Mouse (Mus musculus) embryo, embryonic 11.5 days (tissue): ENCODE measurements around the gene Phlpp1.

Experiments used
- DNase-seq: peaks from one replicate; pipeline ENCODE4 v3.0.0-alpha.2; 2012; ENCODE audit warnings: low read depth, low spot score

The Phlpp1 gene

DNA sequence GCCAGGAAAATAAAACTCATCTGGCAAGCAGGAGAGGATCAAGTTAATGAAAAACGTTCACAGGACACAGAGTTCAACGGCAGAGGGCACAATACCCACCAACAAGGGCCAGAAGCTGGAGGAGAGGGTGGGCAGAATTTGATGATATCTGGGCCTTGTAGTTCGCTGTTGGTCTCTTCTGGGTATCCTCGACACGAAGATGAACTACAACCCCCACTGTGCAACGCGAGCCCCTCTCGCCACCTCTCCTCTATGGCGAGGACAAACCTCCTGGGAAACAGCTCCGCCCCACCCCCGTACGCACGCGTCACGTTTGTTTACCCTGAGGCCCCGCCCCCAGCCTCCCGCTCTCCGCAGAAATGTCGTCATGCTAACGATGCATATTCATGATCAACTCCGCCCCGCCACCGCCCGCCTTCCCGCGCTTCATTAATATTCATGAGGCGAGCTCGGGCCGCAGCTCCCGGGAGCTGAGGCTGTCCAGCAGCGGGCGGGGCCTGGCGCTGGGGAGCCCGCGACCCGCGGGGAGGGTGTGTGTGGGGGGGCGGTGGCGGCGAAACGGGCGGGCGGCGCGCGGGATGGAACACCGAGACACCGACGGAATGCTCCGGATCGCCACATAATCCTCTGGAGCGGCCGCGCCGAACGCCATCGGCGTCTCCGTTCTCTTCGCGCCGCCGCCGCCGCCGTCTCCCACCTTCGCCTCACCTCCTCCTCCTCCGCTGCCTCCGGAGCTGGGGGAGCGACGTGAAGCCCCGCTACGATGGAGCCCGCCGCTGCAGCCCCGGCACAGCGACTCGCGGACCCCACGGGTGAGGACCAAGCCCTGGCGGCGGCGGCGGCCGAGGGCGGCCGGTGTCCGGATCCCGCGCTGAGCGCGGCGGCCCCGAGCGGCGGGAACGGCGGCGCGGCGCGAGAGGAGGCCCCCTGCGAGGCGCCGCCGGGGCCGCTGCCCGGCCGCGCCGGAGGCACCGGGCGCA lies at the start of gene Phlpp1:
Gene Phlpp1, plus strand, starts transcription at position 512 of the 980 bp plus-strand sequence.
- DNase-seq, result peak; percentile 98

DNA sequence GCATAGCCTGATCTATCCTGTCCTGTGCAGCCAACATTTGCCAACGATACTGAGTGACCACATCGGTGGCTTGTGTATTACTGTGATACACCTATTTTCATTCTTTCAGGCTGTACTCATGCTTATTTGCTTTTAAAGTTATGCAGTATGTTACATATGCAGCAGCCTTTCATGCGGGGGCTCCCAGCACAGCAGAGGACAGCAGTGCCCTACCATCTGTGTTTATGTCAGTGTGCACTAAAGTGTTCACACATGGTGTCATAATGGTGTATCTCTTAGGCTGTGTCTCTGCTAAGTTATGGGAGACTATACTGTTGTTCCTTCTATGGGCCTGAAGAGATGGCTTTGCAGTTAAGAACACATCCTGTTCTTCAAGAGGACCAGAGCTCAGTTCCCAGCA lies 45.0 kb upstream of the Phlpp1 start:
- no peak for DNase-seq

DNA sequence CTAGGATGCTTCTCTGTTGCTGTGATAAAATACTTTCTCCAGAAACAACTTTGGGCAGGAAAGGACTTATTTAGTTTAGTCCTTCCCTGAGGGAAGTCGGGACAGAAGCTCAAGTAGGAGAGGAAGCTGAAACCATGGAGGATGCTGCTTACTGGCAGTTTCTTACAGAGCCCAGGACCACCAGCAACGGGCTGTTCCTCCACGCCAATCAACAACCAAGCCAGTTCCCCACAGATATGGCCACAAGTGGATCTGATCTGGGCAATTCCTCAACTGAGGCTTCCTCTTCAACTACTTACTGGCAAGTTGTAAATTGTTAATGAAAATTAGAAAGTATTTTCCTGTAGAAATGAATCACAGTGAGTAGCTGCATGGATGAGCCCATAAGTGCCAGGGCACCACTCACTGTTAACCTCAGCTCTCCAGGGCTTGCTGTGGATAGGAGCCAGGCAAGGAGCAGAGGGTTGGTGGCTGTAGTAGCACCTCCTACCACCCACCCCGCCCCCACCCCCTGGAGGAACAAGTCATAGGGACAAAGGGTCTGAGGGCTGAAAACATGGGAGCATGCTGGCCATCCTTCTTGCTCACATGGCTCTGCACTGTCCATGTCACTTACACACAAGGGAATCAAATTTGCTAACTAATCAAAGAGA lies 39.7 kb upstream of the Phlpp1 start:
- no peak for DNase-seq

DNA sequence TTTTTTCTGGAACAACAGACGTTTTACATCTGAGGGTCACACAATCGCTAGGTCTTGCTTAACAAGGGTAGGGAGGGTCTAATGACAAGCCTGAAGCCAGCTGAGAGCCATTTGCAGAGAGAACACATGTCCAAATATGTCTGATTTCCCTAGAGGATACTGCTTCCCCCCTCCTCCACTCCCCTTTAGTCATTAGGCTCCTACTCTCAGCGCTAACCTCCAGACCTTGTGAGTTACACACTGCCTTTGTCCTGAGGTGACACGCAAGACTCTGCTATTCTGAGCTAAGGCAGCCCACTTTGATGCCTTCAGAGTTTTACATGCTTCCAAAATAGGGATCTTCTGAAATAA lies 39.2 kb upstream of the Phlpp1 start:
- DNase-seq, result no peak

DNA sequence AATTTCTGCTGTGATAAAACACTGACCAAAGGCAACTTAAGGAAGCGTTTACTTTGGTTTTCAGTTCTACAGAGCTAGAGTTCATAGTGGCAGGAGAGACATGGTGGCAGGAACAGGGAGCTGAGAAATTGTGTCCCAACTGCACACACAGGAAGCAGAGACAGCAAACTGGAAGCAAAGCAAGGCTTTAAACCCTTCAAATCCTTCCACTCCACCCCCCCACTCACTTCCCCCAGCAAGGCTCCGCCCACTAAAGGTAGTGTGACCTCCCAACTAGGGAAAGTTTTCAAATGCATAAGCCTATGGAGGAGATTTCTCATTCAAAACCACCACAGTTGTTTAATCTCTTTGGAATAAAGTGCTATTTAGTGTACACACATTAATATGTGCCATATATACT lies 32.9 kb upstream of the Phlpp1 start:
- no peak for DNase-seq

GRCm38 (mm10) chr1:106139137-106139536 lies 32.4 kb upstream of the Phlpp1 start:
- DNase-seq, result no peak

DNA sequence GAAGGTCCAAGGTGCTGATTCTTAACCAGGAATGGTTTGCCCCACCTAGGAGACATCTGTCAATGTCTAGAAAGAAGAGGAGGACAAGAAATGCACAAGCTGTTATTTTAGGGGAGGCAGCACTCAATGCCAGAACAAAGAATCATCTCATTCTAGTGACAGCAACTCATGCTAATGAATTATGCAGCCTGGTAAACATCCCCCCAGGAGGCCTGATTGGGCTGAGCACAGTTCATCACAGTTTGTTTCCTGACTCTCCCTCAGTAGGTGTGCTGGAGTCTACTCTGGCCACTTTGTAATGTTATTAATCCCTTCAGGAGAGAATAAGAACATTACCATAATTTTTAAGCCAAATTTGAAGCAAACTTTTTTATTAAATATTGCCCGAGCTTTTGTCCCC lies 29.5 kb upstream of the Phlpp1 start:
- DNase-seq, result no peak

DNA sequence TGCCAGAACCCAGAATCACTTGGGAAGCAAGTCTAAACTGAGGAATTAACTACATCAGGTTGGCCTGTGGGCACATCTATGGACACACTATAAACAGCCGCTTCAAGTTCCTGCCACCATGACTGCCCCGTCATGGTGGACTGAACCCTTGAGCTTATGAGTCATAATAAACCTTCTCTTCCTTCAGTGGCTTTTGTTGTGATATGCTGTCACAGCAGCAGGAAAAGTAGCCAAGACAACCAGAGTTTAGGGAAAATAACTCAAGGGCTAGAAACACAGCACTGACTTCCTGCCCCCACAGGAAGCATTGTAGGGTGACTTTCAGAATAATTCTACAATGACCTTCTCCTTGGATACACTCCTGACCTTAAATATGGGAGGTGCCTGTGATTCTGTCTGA lies 27.0 kb upstream of the Phlpp1 start:
- DNase-seq, result no peak

- no peak for DNase-seq
Measured at GRCm38 (mm10) chr1:106145055-106145454, 26.5 kb upstream of the Phlpp1 start.

DNA sequence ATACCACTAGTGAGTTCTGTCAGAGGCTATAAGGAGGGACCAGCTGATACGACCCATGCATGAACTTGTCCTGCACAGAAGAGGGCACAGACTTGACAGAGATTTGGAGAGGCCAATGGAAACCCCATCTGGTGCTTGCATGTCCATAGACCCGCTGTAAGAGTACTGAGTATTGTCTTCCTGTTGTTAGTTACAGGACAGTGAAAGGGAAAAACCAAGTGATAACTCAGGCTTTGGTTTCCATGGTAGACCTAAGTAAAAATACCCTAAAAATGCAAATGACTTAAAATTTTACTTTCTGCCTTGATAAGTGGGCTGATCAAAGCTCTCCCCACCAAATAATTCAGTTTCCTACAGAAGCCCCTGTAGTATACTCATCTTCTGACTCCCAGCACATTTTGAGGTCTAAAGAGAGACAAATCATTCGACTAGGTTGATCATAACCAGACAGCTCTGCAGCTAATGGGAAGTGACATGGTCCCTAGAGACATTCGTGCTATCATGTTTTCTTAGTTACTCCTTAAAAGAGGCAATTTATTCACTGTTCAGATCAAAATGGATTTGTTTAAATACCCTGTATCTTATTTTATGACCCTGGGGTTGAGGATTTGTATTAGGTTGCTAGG lies 25.9 kb upstream of the Phlpp1 start:
- no peak for DNase-seq

GRCm38 (mm10) chr1:106148386-106149380 lies 22.9 kb upstream of the Phlpp1 start:
- DNase-seq, result no peak

DNA sequence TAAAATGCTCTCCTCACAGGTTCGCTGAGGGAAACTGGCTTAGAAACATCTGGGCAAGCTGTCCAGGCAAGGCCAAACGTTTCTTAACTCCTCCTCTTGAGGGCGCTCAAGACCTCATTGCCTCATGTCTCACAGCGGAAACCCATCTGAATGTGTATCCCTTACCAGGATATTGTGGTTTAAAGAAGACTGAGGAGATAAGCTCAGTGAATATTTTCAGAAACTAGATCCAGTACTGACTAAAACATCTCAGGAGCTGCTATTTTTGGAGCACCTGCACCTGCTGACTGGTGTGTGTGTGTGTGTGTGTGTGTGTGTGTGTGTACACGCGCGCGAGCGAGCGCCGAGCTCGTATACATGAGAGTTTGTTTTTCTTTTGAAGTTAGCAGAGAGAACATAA lies 19.7 kb upstream of the Phlpp1 start:
- no peak for DNase-seq

GRCm38 (mm10) chr1:106152742-106153141 lies 18.8 kb upstream of the Phlpp1 start:
- DNase-seq, result no peak

GRCm38 (mm10) chr1:106154590-106154989 lies 17.0 kb upstream of the Phlpp1 start:
- DNase-seq, result no peak

DNA sequence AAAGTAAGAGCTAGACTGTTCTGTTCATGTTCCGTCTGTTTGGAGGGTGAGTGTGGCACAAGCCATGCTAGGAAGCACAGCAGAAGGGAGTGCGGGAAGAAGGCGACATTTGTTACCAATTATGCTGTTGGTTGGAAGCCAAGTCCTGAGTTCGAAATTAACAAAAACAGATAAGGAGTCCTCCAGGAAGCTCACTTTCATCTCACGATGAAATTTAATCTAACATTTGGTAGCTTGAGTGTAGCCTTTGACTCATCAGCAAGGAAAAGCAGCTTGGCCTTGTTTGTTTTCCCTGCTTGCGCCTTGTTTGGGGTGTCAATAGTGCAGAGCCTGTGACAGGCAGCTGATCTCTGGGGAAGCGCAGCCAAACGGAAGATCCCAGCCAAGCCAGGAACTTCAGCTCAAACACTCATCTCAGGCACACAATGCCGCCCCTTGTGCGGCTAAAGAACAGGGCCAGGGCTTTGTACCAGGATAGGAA lies 16.4 kb upstream of the Phlpp1 start:
- no peak for DNase-seq

GRCm38 (mm10) chr1:106155702-106156101 lies 15.8 kb upstream of the Phlpp1 start:
- DNase-seq, result no peak

- DNase-seq, result no peak
Measured at GRCm38 (mm10) chr1:106157961-106158515, 13.5 kb upstream of the Phlpp1 start.

- no peak for DNase-seq
Measured at GRCm38 (mm10) chr1:106159667-106160066, 11.9 kb upstream of the Phlpp1 start.

DNA sequence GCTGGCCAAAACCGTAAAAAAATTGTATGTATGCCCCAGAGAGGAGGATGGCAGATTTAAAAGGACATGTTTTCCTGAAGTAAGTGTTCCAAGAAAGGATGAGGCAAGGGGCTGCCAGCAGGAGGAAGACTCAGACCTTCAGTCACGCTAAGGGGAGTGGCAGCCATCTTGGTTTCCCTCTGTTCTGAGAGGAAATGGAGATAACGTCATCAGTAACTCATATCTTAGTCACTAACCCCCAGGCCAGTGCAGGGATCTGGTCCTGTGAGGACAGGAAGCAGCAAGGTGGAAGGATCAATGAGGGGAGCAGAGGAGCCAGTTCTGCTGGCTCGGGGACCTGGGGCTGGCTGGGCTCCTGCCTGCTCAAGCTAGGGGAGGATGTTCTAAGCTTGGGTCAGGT lies 10.6 kb upstream of the Phlpp1 start:
- DNase-seq, result no peak

- no peak for DNase-seq
Measured at GRCm38 (mm10) chr1:106162581-106162980, 9.0 kb upstream of the Phlpp1 start.

- DNase-seq, result no peak
Measured at GRCm38 (mm10) chr1:106163401-106163800, 8.2 kb upstream of the Phlpp1 start.
